Mouse (Mus musculus) gastrocnemius, postnatal 4 days (tissue): Measurements from ENCODE around the gene Dnah7c. TPM values are rescaled to one million over a fixed set of nuclear protein-coding genes. Genes with fewer than 3 reads are reported as not detected.
"Not testable (repeated sequence)": the region's sequence is repeated elsewhere in the genome, so short reads cannot be mapped to it uniquely, and the experiment has no call there.

Experiments
- DNase-seq, 2 experiments: peaks; one replicate each; pipeline ENCODE4 v3.0.0; 2021 to 2022; ENCODE audit warnings: low spot score in 2 of 2, mixed read lengths in 2 of 2
- long read RNA-seq, 2 experiments: library from polyadenylated mRNA; stranded (forward); transcript quantifications; one replicate each; pipeline ENCODE4 v2.0.0; 2021
- total RNA-seq, 2 experiments: library from RNA; stranded (reverse); gene quantifications; 2 replicates each; pipeline ENCODE4 v1.2.3; 2021

Gene Dnah7c
- total RNA-seq: under 1 TPM; 0.03 to 0.12 TPM
- long read RNA-seq, experiment 1: 0 reads
- long read RNA-seq, experiment 2: 0 reads

- no peak for DNase-seq
Measured at GRCm38 (mm10) chr1:46425137-46425925, at the start of gene Dnah7c. Gene Dnah7c, plus strand, starts transcription at chr1:46425592.

GRCm38 (mm10) chr1:46380641-46381040, 44.8 kb upstream of the Dnah7c start:
- not testable (repeated sequence) for DNase-seq

GRCm38 (mm10) chr1:46394681-46395297, 30.6 kb upstream of the Dnah7c start:
- not testable (repeated sequence) for DNase-seq

GRCm38 (mm10) chr1:46408324-46409115, 16.9 kb upstream of the Dnah7c start:
- no peak for DNase-seq

GRCm38 (mm10) chr1:46414798-46415197, 10.6 kb upstream of the Dnah7c start:
- DNase-seq: not testable (repeated sequence)

GRCm38 (mm10) chr1:46416946-46417345, 8.4 kb upstream of the Dnah7c start:
- not testable (repeated sequence) for DNase-seq

- not testable (repeated sequence) for DNase-seq
Measured at GRCm38 (mm10) chr1:46418966-46419365, 6.4 kb upstream of the Dnah7c start.

GRCm38 (mm10) chr1:46428401-46428800, 3.0 kb downstream of the Dnah7c start:
- no peak for DNase-seq

- not testable (repeated sequence) for DNase-seq
Measured at GRCm38 (mm10) chr1:46514671-46515070, 89.3 kb downstream of the Dnah7c start.

GRCm38 (mm10) chr1:46521032-46521431, 95.6 kb downstream of the Dnah7c start:
- DNase-seq: no peak

GRCm38 (mm10) chr1:46526537-46526936, 101.1 kb downstream of the Dnah7c start:
- DNase-seq: not testable (repeated sequence)

GRCm38 (mm10) chr1:46544812-46545421, 119.5 kb downstream of the Dnah7c start:
- DNase-seq: no peak

- DNase-seq: no peak
Measured at GRCm38 (mm10) chr1:46580385-46580784, 155.0 kb downstream of the Dnah7c start.

GRCm38 (mm10) chr1:46593826-46594225, 168.4 kb downstream of the Dnah7c start:
- DNase-seq: not testable (repeated sequence)

GRCm38 (mm10) chr1:46596343-46596742, 171.0 kb downstream of the Dnah7c start:
- not testable (repeated sequence) for DNase-seq

- DNase-seq: no peak
Measured at GRCm38 (mm10) chr1:46620331-46620730, 194.9 kb downstream of the Dnah7c start.

GRCm38 (mm10) chr1:46625914-46626313, 200.5 kb downstream of the Dnah7c start:
- DNase-seq: not testable (repeated sequence)

- not testable (repeated sequence) for DNase-seq
Measured at GRCm38 (mm10) chr1:46649821-46650220, 224.4 kb downstream of the Dnah7c start.

GRCm38 (mm10) chr1:46652721-46653120, 227.3 kb downstream of the Dnah7c start:
- not testable (repeated sequence) for DNase-seq

- not testable (repeated sequence) for DNase-seq
Measured at GRCm38 (mm10) chr1:46724810-46725209, 299.4 kb downstream of the Dnah7c start.

GRCm38 (mm10) chr1:46725266-46725665, 299.9 kb downstream of the Dnah7c start:
- no peak for DNase-seq
